Mouse (Mus musculus): ENCODE data around the gene Stk17b. TPM values are rescaled to one million over a fixed set of nuclear protein-coding genes. Genes with fewer than 3 reads are reported as not detected.

The Stk17b gene
- total and polyA plus RNA-seq, 2 experiments from 2014 or later, result 4.1 to 7.8 TPM

DNA sequence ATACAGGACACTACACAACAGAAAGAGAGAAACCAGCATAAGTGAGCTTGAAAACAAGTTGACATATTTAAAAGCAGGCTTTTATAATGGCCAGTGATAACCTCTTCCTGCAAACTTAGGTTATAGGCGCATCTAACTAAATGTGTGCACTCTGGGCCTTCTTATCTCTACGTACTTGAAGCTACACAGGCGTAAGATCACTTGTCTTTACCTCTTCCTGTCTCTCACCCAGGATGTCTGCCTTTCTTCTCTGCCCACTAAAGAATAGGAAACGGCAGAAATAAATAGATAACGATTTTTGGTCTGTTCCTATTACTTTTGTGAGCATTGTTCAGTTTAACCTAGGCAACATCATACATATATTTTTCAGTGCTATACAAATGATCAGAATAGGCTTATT lies 12.1 kb upstream of the Stk17b start:
- Histone ChIP-seq H3K4me3 (ENCODE audit: low read depth, low read length) (no peak overlapping the region), H3K36me3 (ENCODE audit: insufficient read depth) (no peaks in the 10 kb centered on the region), H3K9ac (no peak overlapping the region), H3K27me3 (ENCODE audit: insufficient read depth, low read length) (no peaks in the 10 kb centered on the region), H3K9me3 (ENCODE audit: low read length) (no peaks in the 10 kb centered on the region), H3K27ac (ENCODE audit: low read depth, low read length) (no peak overlapping the region), H3K4me2 (ENCODE audit: low read depth) (no peak overlapping the region), H3K4me1 (ENCODE audit: insufficient read depth) (no peaks in the 10 kb centered on the region)
- DNase-seq, result no peak
- ATAC-seq, result no peak
- TF ChIP-seq CTCF (IDR thresholded peaks at IDR 0.05; ENCODE audit: low read depth), result no peak
- 87% methylated on average over 5 of the region's 5 CpGs for WGBS

DNA sequence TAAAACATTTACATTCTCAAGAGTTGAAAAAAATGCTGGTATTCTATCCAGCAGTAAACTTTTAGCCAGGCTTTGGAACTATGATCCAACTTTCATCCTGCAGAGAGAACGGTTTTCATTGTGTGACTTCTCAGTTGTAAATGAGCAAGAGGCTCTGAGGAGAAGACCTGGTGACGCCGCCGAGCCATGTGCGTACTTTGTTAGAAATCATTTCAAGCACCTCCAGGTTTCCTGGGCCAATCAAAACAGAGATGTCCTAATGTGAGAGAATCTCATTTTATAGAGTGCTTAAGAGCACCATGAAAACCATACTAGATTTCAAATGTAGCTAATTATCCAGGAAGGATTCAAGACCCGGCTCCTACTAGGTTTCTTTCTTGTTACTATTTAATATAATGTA lies 11.2 kb upstream of the Stk17b start:
- no peak overlapping the region for H3K4me3 ChIP-seq (ENCODE audit: low read depth, low read length)
- H3K27ac ChIP-seq (ENCODE audit: low read depth, low read length), result no peak overlapping the region
- 85% methylated on average over 6 of the region's 6 CpGs for WGBS
- no peak for DNase-seq
- H3K4me2 ChIP-seq (ENCODE audit: low read depth), result no peak overlapping the region
- H3K36me3 ChIP-seq (ENCODE audit: insufficient read depth), result no peaks in the 10 kb centered on the region
- no peak for TF ChIP-seq CTCF (IDR thresholded peaks at IDR 0.05; ENCODE audit: low read depth)
- ATAC-seq, result no peak
- no peaks in the 10 kb centered on the region for H3K9me3 ChIP-seq (ENCODE audit: low read length)
- no peaks in the 10 kb centered on the region for H3K4me1 ChIP-seq (ENCODE audit: insufficient read depth)
- no peaks in the 10 kb centered on the region for H3K27me3 ChIP-seq (ENCODE audit: insufficient read depth, low read length)
- H3K9ac ChIP-seq, result no peak overlapping the region

DNA sequence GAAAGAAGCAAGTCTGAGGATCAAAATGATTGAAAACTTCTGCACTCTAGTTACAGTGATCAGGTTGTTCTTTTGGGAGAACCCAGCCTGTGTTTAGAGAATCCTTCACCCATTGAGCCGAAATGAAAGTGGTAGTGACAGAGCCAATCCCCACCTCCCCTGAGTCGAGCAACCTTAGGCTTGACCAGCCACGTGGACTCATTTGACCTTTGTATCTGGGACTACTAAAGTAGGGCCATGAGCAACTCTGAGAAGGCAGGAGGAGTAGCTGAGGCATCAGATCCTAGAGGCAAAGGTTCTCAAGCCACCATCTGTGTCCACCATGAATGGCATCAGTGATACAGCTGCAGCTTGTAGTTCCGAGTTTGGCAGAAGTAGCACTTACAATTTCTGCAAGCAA lies 10.6 kb upstream of the Stk17b start:
- no peak for DNase-seq
- Histone ChIP-seq H3K27ac (ENCODE audit: low read depth, low read length) (no peak overlapping the region), H3K36me3 (ENCODE audit: insufficient read depth) (no peaks in the 10 kb centered on the region), H3K9me3 (ENCODE audit: low read length) (no peaks in the 10 kb centered on the region), H3K4me1 (ENCODE audit: insufficient read depth) (no peaks in the 10 kb centered on the region), H3K4me3 (ENCODE audit: low read depth, low read length) (no peak overlapping the region), H3K27me3 (ENCODE audit: insufficient read depth, low read length) (no peaks in the 10 kb centered on the region), H3K9ac (no peak overlapping the region), H3K4me2 (ENCODE audit: low read depth) (no peak overlapping the region)
- TF ChIP-seq CTCF (IDR thresholded peaks at IDR 0.05; ENCODE audit: low read depth), result no peak
- no peak for ATAC-seq
- 86% methylated on average over 4 of the region's 4 CpGs for WGBS

DNA sequence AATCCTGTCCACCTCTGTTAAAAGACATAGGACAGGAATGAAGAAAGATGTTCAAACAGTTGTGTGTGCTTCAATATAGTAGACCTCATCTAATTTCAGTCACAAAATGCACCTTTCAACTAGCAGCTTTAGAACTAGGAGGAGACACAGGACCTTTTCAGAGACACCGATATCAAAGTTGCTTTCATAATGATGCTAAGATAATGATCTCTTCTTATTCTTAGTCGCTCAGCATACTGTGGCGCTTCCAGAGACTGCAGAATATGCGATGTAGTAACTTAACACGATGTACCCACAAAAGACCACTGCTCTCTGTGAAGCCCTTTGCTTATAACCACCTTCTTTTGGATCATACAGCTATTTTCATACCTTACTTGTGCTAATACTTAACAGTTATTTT lies 10.1 kb upstream of the Stk17b start:
- H3K4me3 ChIP-seq (ENCODE audit: low read depth, low read length), result no peak overlapping the region
- no peak overlapping the region for H3K9ac ChIP-seq
- H3K4me1 ChIP-seq (ENCODE audit: insufficient read depth), result no peaks in the 10 kb centered on the region
- no peaks in the 10 kb centered on the region for H3K9me3 ChIP-seq (ENCODE audit: low read length)
- H3K27ac ChIP-seq (ENCODE audit: low read depth, low read length), result no peak overlapping the region
- H3K27me3 ChIP-seq (ENCODE audit: insufficient read depth, low read length), result no peaks in the 10 kb centered on the region
- H3K36me3 ChIP-seq (ENCODE audit: insufficient read depth), result no peaks in the 10 kb centered on the region
- no peak overlapping the region for H3K4me2 ChIP-seq (ENCODE audit: low read depth)
- no peak for DNase-seq
- no peak for ATAC-seq
- WGBS, result 94% methylated on average over 5 of the region's 5 CpGs
- TF ChIP-seq CTCF (IDR thresholded peaks at IDR 0.05; ENCODE audit: low read depth), result no peak

DNA sequence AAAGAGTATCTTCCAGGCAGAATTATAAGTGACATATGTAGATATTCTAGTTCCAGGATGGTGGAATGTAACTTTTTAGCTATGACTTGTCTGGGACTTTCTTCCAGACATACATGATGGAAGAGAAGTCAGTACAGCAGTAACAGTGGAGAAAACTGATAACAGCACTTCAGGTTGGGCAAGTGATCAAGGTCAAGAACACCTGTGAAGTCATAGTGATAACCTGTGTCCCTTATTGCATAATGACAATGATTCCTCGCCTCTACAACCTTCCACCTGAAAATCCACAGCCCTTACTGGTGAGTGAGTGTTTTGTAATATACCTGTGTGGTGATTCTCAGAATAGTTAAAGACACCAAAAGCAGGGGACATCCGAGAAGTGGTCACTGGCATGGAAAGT lies 9.3 kb upstream of the Stk17b start:
- no peaks in the 10 kb centered on the region for H3K9me3 ChIP-seq (ENCODE audit: low read length)
- H3K27ac ChIP-seq (ENCODE audit: low read depth, low read length), result no peak overlapping the region
- no peak overlapping the region for H3K9ac ChIP-seq
- no peak overlapping the region for H3K4me2 ChIP-seq (ENCODE audit: low read depth)
- H3K4me3 ChIP-seq (ENCODE audit: low read depth, low read length), result no peak overlapping the region
- H3K4me1 ChIP-seq (ENCODE audit: insufficient read depth), result no peaks in the 10 kb centered on the region
- no peaks in the 10 kb centered on the region for H3K36me3 ChIP-seq (ENCODE audit: insufficient read depth)
- TF ChIP-seq CTCF (IDR thresholded peaks at IDR 0.05; ENCODE audit: low read depth), result no peak
- DNase-seq (no peak), ATAC-seq (no peak)
- WGBS, result 90% methylated on average over 2 of the region's 2 CpGs
- no peaks in the 10 kb centered on the region for H3K27me3 ChIP-seq (ENCODE audit: insufficient read depth, low read length)

DNA sequence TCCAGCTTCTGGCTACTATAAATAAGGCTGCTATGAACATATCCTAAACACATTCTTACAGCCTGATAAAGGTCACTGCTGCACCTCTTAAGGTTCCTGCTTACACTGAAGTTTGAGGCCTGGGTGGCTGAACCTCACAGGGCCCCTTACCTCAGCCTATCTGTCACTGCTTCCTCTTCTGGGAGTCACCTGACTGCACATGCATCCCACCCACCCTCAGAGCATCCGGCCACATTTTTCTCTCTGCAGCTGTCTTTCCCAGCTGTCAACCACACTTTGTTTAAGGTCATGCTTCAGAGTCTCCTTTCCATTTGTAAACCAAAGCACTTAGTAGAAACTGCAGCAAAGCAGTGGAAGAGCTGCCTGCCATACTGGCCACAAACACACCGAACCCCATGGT lies 6.3 kb upstream of the Stk17b start:
- no peak for TF ChIP-seq CTCF (IDR thresholded peaks at IDR 0.05; ENCODE audit: low read depth)
- Histone ChIP-seq H3K27ac (ENCODE audit: low read depth, low read length) (no peak overlapping the region), H3K36me3 (ENCODE audit: insufficient read depth) (no peaks in the 10 kb centered on the region), H3K4me2 (ENCODE audit: low read depth) (no peak overlapping the region), H3K4me1 (ENCODE audit: insufficient read depth) (no peaks in the 10 kb centered on the region), H3K9me3 (ENCODE audit: low read length) (no peaks in the 10 kb centered on the region), H3K4me3 (ENCODE audit: low read depth, low read length) (no peak overlapping the region), H3K9ac (no peak overlapping the region), H3K27me3 (ENCODE audit: insufficient read depth, low read length) (no peaks in the 10 kb centered on the region)
- WGBS, result 89% methylated on average over 2 of the region's 2 CpGs
- ATAC-seq (no peak), DNase-seq (no peak)

DNA sequence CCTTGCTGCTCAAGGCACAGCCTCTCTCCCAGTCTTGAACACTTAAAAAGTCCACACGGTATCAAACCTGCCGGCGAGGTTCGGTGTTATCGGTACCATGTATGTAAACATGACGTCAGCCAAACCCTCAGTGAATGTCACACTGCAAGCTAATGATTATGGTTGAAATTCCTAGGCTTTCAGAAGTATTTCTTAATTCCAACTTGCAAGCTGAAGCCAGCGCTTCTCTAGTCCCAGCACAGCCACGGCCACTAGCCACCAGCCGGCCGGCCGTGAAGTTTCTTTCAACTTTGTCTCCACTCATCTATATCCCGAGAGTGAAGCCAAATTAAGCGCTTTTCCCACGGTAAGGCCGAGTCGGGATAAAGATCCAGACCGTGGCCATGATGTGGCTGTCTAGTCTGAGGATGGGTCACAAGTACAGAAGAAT lies 718 bp downstream of the Stk17b start:
- peak overlapping the region; percentile 81 for H3K4me2 ChIP-seq (ENCODE audit: low read depth)
- no peaks in the 10 kb centered on the region for H3K9me3 ChIP-seq (ENCODE audit: low read length)
- H3K9ac ChIP-seq, result peak overlapping the region; percentile 48; the same call in 1 of the 2 replicates
- 1% methylated on average over 17 of the region's 17 CpGs for WGBS
- ATAC-seq (peak; percentile 10), DNase-seq (peak; percentile 16)
- no peak for TF ChIP-seq CTCF (IDR thresholded peaks at IDR 0.05; ENCODE audit: low read depth)
- no peaks in the 10 kb centered on the region for H3K4me1 ChIP-seq (ENCODE audit: insufficient read depth)
- H3K27me3 ChIP-seq (ENCODE audit: insufficient read depth, low read length), result no peaks in the 10 kb centered on the region
- no peak overlapping the region for H3K27ac ChIP-seq (ENCODE audit: low read depth, low read length)
- H3K4me3 ChIP-seq (ENCODE audit: low read depth, low read length), result peak overlapping the region; percentile 74
- H3K36me3 ChIP-seq (ENCODE audit: insufficient read depth), result no peaks in the 10 kb centered on the region

DNA sequence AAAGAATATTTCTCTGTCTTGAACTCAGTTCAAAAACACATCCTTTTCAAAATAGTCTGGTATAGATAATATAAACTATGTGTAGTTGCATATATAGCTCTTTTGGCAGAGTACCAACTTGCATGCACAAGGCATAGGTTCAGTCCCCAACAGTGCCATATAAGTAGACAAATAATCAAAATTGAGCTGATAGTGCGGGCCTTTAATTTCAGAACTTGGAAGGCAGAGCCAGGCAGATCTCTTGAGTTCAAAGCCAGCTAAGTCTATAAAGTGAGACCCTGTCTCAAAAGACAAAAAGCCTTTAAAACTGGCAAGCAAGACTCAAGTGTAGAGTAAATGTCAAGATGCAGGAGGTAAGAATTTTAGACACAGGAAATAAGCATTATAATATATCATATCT lies 2.1 kb downstream of the Stk17b start:
- H3K27me3 ChIP-seq (ENCODE audit: insufficient read depth, low read length), result no peaks in the 10 kb centered on the region
- TF ChIP-seq CTCF (IDR thresholded peaks at IDR 0.05; ENCODE audit: low read depth), result no peak
- H3K4me2 ChIP-seq (ENCODE audit: low read depth), result no peak overlapping the region
- H3K4me1 ChIP-seq (ENCODE audit: insufficient read depth), result no peaks in the 10 kb centered on the region
- DNase-seq (no peak), ATAC-seq (no peak)
- H3K9me3 ChIP-seq (ENCODE audit: low read length), result no peaks in the 10 kb centered on the region
- WGBS, result 98% methylated on average over 1 of the region's 1 CpGs
- no peak overlapping the region for H3K9ac ChIP-seq
- H3K4me3 ChIP-seq (ENCODE audit: low read depth, low read length), result no peak overlapping the region
- no peak overlapping the region for H3K27ac ChIP-seq (ENCODE audit: low read depth, low read length)
- no peaks in the 10 kb centered on the region for H3K36me3 ChIP-seq (ENCODE audit: insufficient read depth)

Data from forebrain, postnatal 0 days (tissue).